Mouse (Mus musculus): ENCODE measurements around the gene Cib4. TPM values are rescaled to one million over a fixed set of nuclear protein-coding genes. Genes with fewer than 3 reads are reported as not detected.
A peak's percentile ranks its signal among the peaks of the same experiment; 100 is the strongest.

Cib4 gene
- polyA plus RNA-seq, 1 experiment from 2014 or later: not detected

DNA sequence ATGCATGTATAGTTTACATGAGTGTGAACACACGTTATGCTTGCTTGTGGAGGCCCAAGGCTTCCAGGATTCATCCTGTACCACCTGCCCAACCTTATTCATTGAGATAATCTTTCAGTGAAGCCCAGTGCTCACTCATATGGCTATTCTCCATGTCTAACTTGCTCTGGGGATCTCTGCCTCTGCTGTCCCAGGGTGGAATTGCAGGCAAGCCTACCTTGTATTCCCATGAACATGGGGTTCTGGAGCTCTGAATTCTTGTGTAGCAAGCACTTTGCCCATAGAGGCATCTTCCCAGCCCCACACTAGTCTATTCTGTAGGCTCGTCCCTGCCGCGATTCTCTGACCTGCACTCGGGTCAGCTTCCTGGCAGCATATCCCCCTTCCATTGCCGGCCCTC, 89.6 kb downstream of the Cib4 start:
- Histone ChIP-seq H3K4me2 (no peak overlapping the region), H3K4me1 (ENCODE audit: insufficient read depth) (no peaks in the 10 kb centered on the region), H3K27ac (ENCODE audit: low read depth) (no peak overlapping the region), H3K9me3 (ENCODE audit: low read depth, low read length) (no peaks in the 10 kb centered on the region), H3K4me3 (ENCODE audit: low read depth, low read length) (no peak overlapping the region), H3K36me3 (ENCODE audit: insufficient read depth) (no peaks in the 10 kb centered on the region), H3K9ac (no peak overlapping the region), H3K27me3 (ENCODE audit: insufficient read depth, low read length) (no peaks in the 10 kb centered on the region)
- ATAC-seq (ENCODE audit: insufficient read depth) (no peak), DNase-seq (peak; percentile 47)
- 42% methylated on average over 6 of the region's 6 CpGs for WGBS
- TF ChIP-seq CTCF (IDR thresholded peaks at IDR 0.05; ENCODE audit: low read depth): peak; percentile 67

DNA sequence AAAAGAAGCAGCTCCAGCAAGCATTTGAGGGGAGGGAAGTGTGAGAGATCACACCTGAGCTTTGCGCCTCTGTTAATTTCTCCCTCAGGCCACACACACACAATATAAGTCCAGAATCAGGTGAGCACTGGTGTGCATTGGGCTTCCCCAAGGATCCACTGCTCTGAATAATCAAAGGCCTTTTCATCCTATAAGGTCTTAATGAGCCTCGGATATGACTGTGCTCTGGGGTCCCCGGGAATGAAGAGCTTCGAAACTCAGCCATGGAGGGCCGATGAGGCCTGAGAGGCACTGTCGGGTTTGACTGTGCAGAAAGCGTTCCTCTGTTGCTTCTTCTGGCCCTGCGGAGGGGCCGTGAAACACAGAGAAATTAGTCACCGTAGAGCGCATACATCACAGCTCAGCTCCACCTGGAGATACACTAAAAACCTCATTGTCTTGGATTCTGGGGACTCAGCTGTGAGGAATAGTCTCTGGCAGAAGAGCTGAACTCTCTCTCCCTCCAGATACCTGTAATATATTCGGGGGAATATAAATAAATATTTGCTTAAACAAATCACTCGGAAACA, 101.2 kb downstream of the Cib4 start:
- no peaks in the 10 kb centered on the region for H3K9me3 ChIP-seq (ENCODE audit: low read depth, low read length)
- 81% methylated on average over 13 of the region's 13 CpGs for WGBS
- no peak overlapping the region for H3K27ac ChIP-seq (ENCODE audit: low read depth)
- H3K36me3 ChIP-seq (ENCODE audit: insufficient read depth): no peaks in the 10 kb centered on the region
- H3K4me3 ChIP-seq (ENCODE audit: low read depth, low read length): no peak overlapping the region
- ATAC-seq (ENCODE audit: insufficient read depth) (no peak), DNase-seq (no peak)
- TF ChIP-seq CTCF (IDR thresholded peaks at IDR 0.05; ENCODE audit: low read depth): no peak
- no peak overlapping the region for H3K9ac ChIP-seq
- H3K4me1 ChIP-seq (ENCODE audit: insufficient read depth): peaks cover 2% of the 10 kb centered on the region; the same call in 1 of the 2 replicates
- H3K27me3 ChIP-seq (ENCODE audit: insufficient read depth, low read length): no peaks in the 10 kb centered on the region
- no peak overlapping the region for H3K4me2 ChIP-seq

DNA sequence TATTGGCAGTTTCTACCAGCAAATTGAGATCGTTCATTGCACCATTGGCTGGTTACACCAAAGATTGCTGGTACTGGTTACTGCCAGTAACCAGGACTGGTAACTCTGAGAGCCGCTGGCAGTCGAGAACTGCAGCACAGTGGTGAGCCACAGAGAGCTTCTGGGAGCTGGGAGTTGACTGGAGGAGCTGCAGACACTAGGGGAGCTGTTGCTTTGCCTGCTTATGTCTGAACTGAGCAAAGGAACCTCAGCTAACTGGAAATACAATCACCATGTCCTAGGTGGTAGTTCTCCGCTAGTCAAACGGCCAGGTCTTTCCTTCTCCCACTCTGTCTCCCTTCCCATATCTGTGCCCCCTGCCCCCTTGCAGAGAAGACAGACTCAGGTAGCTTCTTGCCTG, 103.4 kb downstream of the Cib4 start:
- H3K27me3 ChIP-seq (ENCODE audit: insufficient read depth, low read length): no peaks in the 10 kb centered on the region
- TF ChIP-seq CTCF (IDR thresholded peaks at IDR 0.05; ENCODE audit: low read depth): peak; percentile 60
- no peak overlapping the region for H3K4me2 ChIP-seq
- peak; percentile 38 for DNase-seq
- 58% methylated on average over 5 of the region's 5 CpGs for WGBS
- ATAC-seq (ENCODE audit: insufficient read depth): no peak
- H3K4me3 ChIP-seq (ENCODE audit: low read depth, low read length): no peak overlapping the region
- H3K9me3 ChIP-seq (ENCODE audit: low read depth, low read length): no peaks in the 10 kb centered on the region
- no peak overlapping the region for H3K27ac ChIP-seq (ENCODE audit: low read depth)
- H3K36me3 ChIP-seq (ENCODE audit: insufficient read depth): no peaks in the 10 kb centered on the region
- H3K4me1 ChIP-seq (ENCODE audit: insufficient read depth): peaks cover 2% of the 10 kb centered on the region; the same call in 1 of the 2 replicates
- no peak overlapping the region for H3K9ac ChIP-seq

DNA sequence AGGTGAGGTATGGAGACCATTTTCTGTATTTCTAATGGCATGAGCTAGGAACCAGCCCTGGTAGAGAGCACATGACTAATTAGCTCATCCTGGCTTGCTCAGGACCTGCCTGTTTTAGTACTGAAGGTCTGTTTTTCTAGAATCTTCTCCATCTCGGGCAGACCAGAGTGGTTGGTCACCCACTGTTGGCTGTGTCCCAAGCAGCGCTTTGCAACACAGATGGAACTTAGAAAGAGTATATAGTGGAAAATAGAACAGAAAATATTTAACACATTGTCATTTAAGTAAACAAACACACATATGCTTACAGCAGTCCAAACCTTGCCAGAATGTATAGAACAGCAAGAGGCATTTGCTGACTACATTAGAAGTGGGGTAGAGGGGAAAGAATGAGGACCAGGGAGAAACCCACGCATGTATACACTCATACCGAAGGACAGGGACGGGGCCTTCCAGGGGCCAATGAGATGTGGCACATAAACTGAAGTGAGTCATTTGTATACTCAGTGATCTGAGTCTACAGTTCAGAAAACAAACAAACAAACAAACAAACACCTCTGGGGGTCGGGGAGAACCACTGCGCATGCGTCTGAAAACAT, 105.2 kb downstream of the Cib4 start:
- Histone ChIP-seq H3K27me3 (ENCODE audit: insufficient read depth, low read length) (no peaks in the 10 kb centered on the region), H3K9me3 (ENCODE audit: low read depth, low read length) (no peaks in the 10 kb centered on the region), H3K4me2 (no peak overlapping the region), H3K9ac (no peak overlapping the region), H3K4me3 (ENCODE audit: low read depth, low read length) (no peak overlapping the region), H3K36me3 (ENCODE audit: insufficient read depth) (no peaks in the 10 kb centered on the region), H3K4me1 (ENCODE audit: insufficient read depth) (peaks cover 2% of the 10 kb centered on the region; the same call in 1 of the 2 replicates), H3K27ac (ENCODE audit: low read depth) (no peak overlapping the region)
- ATAC-seq (ENCODE audit: insufficient read depth) (no peak), DNase-seq (peak; percentile 49)
- WGBS: 71% methylated on average over 8 of the region's 8 CpGs
- no peak for TF ChIP-seq CTCF (IDR thresholded peaks at IDR 0.05; ENCODE audit: low read depth)

DNA sequence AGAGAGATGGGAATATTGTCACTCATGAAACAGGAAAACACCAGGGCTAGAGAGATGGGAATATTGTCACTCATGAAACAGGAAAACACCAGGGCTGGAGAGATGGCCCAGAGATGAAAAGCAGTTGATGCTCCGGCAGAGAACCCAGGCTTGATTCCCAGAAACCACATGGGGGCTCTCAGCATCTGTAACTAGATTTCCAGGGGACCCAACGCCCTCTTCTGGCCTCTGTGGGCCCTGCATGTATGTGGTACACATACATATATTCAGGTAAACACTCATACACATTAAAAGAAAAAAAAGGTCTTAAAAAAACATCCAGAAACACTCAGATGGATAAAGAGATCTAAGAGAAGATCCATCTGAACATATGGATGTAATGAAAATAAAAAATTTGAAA, 106.7 kb downstream of the Cib4 start:
- no peak for ATAC-seq (ENCODE audit: insufficient read depth)
- H3K4me3 ChIP-seq (ENCODE audit: low read depth, low read length): no peak overlapping the region
- WGBS: 39% methylated on average over 2 of the region's 2 CpGs

More for the DNA sequence above, 106.7 kb downstream of the Cib4 start:
- TF ChIP-seq CTCF (IDR thresholded peaks at IDR 0.05; ENCODE audit: low read depth): no peak
- Histone ChIP-seq H3K4me2 (no peak overlapping the region), H3K9me3 (ENCODE audit: low read depth, low read length) (no peaks in the 10 kb centered on the region), H3K27me3 (ENCODE audit: insufficient read depth, low read length) (no peaks in the 10 kb centered on the region), H3K27ac (ENCODE audit: low read depth) (no peak overlapping the region), H3K4me1 (ENCODE audit: insufficient read depth) (peaks cover 2% of the 10 kb centered on the region; the same call in 1 of the 2 replicates), H3K9ac (no peak overlapping the region), H3K36me3 (ENCODE audit: insufficient read depth) (no peaks in the 10 kb centered on the region)
- DNase-seq: no peak

Other genes starting within 250 kb of the Cib4 start
- 1.4 and 1.7 TPM in 2 replicates for gene Otof, start 83.9 kb downstream of the Cib4 start, polyA plus RNA-seq (2014; fragmentation: Nextera tagmentation; extraction: Ambion mirVana)
- gene 1700001C02Rik, start 79.8 kb downstream of the Cib4 start, polyA plus RNA-seq (2014; fragmentation: Nextera tagmentation; extraction: Ambion mirVana): not detected in 2 replicates
- 29.9 and 30.3 TPM in 2 replicates for gene Kcnk3, start 42.3 kb upstream of the Cib4 start, polyA plus RNA-seq (2014; fragmentation: Nextera tagmentation; extraction: Ambion mirVana)
- gene Slc35f6, start 102.1 kb upstream of the Cib4 start, polyA plus RNA-seq (2014; fragmentation: Nextera tagmentation; extraction: Ambion mirVana): 27.6 and 29.5 TPM in 2 replicates
- gene Cenpa, start 120.9 kb upstream of the Cib4 start, polyA plus RNA-seq (2014; fragmentation: Nextera tagmentation; extraction: Ambion mirVana): 416 and 454 TPM in 2 replicates
- gene Dpysl5, start 165.7 kb upstream of the Cib4 start, polyA plus RNA-seq (2014; fragmentation: Nextera tagmentation; extraction: Ambion mirVana): 6.6 and 7.3 TPM in 2 replicates

Data from lung, embryonic 14.5 days (tissue).